Mouse (Mus musculus) heart, embryonic 14.5 days (tissue): ENCODE data around the gene Hlcs. TPM values are rescaled to one million over a fixed set of nuclear protein-coding genes. Genes with fewer than 3 reads are reported as not detected.

ENCODE experiments used
- ATAC-seq: fragments of 200-750 bp; cut with Nextera tagmentation; 2 replicates; pipeline ENCODE4 v1.8.0; 2017; ENCODE audit warnings: low read depth, moderate TSS enrichment; ENCODE audit not compliant: insufficient number of reproducible peaks, insufficient read depth, low FRiP score
- H3K27ac ChIP-seq, 2 experiments: fragments of 200-500 bp in 1 of 2; fragments of 300-500 bp in 1 of 2; sonication (generic) in 1 of 2; replicated peaks in 1 of 2; 2 replicates each; pipeline ENCODE4 v1.5.1; 2012 to 2014; ENCODE audit warnings: low read depth in 2 of 2, low read length in 2 of 2, control low read depth in 1 of 2, mild to moderate bottlenecking in 1 of 2, mixed read lengths in 1 of 2; ENCODE audit not compliant: control insufficient read depth in 1 of 2, insufficient read depth in 1 of 2
- H3K27me3 ChIP-seq: fragments of 300-500 bp; sonication (generic); 2 replicates; pipeline ENCODE4 v1.6.1; 2014; ENCODE audit warnings: mild to moderate bottlenecking, low read length, control low read depth; ENCODE audit not compliant: control insufficient read depth, insufficient read depth
- H3K36me3 ChIP-seq: fragments of 300-500 bp; sonication (generic); 2 replicates; pipeline ENCODE4 v1.6.1; 2014; ENCODE audit warnings: mild to moderate bottlenecking, control low read depth, low read length, mixed read lengths; ENCODE audit not compliant: control insufficient read depth, insufficient read depth
- H3K4me1 ChIP-seq, 2 experiments: fragments of 200-500 bp in 1 of 2; fragments of 300-500 bp in 1 of 2; sonication (generic) in 1 of 2; 2 replicates each; pipeline ENCODE4 v1.6.1; 2012 to 2014; ENCODE audit warnings: low read length in 2 of 2, control low read depth in 1 of 2, mixed read lengths in 1 of 2; ENCODE audit not compliant: control insufficient read depth in 2 of 2, insufficient read depth in 2 of 2
- H3K4me2 ChIP-seq: fragments of 300-500 bp; sonication (generic); 2 replicates; pipeline ENCODE4 v1.6.1; 2014; ENCODE audit warnings: mild to moderate bottlenecking, low read length
- H3K4me3 ChIP-seq, 2 experiments: fragments of 200-500 bp in 1 of 2; fragments of 300-500 bp in 1 of 2; sonication (generic) in 1 of 2; 2 replicates each; pipeline ENCODE4 v1.5.1; 2012 to 2014; ENCODE audit warnings: low read length in 2 of 2, mild to moderate bottlenecking in 2 of 2, control low read depth in 1 of 2, low read depth in 1 of 2, moderate library complexity in 1 of 2; ENCODE audit not compliant: control insufficient read depth in 1 of 2, insufficient read depth in 1 of 2
- H3K9ac ChIP-seq: fragments of 300-500 bp; sonication (generic); 2 replicates; pipeline ENCODE4 v1.6.1; 2014; ENCODE audit warnings: mild to moderate bottlenecking, low read length
- H3K9me3 ChIP-seq: fragments of 300-500 bp; sonication (generic); 2 replicates; pipeline ENCODE4 v1.6.1; 2016; ENCODE audit warnings: low read length, control low read depth; ENCODE audit not compliant: control insufficient read depth
- WGBS: fragments of 180-500 bp; shearing (Covaris S2); extraction: QIAGEN DNeasy Blood & Tissue Kit; methylation state at CpG from one replicate; pipeline ENCODE4 v1.1.7; 2014; 5-methylcytosine and 5-hydroxymethylcytosine counted together
- polyA plus RNA-seq: library from polyadenylated mRNA; unstranded; fragments of >200 nt; fragmentation: Nextera tagmentation; extraction: Ambion mirVana; gene quantifications from 2 replicates; pipeline ENCODE4 v1.2.1, GENCODE M21; 2014

Hlcs gene
- polyA plus RNA-seq, 1 experiment from 2014 or later, result 8.1 TPM

DNA sequence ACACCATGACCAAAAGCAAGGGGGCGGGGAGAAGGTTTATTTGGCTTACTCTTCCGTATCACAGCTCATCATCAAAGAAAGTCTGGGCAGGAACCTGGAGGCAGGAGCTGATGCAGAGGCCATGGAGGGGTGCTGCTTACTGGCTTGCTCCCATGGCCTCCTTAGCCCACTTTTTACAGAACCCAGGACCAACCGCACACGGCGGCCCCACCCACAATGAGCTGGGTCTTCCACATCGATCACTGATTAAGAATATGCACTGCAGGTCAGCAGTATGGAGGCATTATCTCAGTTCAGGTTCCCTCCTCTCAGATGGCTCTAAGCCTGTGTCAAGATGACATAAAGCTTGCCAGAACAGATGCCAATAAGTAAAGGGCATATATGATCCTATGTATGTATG is 42.5 kb downstream of the Hlcs start:
- WGBS, result 91% methylated on average over 6 of the region's 6 CpGs
- no peak overlapping the region for H3K4me3 ChIP-seq
- no peak overlapping the region for H3K27ac ChIP-seq
- no peak overlapping the region for H3K4me2 ChIP-seq
- no peaks in the 10 kb centered on the region for H3K27me3 ChIP-seq
- ATAC-seq, result no peak
- H3K9ac ChIP-seq, result no peak overlapping the region
- H3K9me3 ChIP-seq, result no peaks in the 10 kb centered on the region
- peaks cover 12% of the 10 kb centered on the region for H3K36me3 ChIP-seq
- no peaks in the 10 kb centered on the region; a peak in 1 of 4 replicates for H3K4me1 ChIP-seq

DNA sequence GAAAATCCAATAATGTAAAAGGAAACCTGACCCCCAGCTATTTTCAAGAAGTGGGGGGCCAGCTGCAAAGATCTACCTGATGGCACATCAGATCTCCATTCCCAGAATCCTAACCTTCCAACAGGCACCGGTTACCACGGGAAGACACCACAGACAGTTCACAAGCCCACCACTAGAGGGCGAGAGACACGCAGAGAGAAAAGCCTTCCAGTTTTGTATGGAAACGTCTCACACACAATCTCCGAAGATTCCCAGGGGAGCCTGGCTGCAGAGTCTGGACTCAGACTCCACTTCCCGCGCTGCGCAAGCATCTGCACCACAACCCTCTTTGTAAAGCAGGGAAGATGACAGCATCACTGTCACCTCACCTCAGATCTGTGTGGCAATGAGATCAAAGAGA is 43.7 kb downstream of the Hlcs start:
- Histone ChIP-seq H3K4me2 (peak overlapping the region; percentile 49), H3K36me3 (peaks cover 12% of the 10 kb centered on the region), H3K9ac (no peak overlapping the region), H3K27ac (no peak overlapping the region), H3K4me3 (no peak overlapping the region; a peak in 1 of 4 replicates), H3K27me3 (no peaks in the 10 kb centered on the region), H3K4me1 (no peaks in the 10 kb centered on the region; a peak in 1 of 4 replicates), H3K9me3 (no peaks in the 10 kb centered on the region)
- ATAC-seq, result no peak
- 3% methylated on average over 9 of the region's 9 CpGs for WGBS

DNA sequence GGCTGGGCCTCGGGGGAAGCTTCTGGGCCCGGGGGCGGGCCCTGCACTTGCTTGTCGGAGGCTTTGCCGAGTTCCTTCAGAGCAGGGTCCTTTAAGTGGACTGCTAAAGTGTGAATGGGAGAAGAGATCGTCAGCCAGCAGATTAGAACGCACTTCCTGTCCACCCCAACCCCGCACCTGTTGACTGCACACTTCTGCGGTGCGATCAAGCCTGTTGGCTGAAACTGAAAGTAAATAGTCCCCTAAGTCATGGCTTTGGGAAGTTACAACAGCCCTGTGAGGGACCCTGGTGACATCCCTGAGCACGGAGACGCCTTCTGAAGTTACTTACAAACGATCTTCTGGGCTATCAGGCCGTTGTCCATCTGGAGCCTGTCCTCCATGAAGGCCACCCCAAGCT is 45.2 kb downstream of the Hlcs start:
- no peak overlapping the region for H3K27ac ChIP-seq
- peaks cover 9% of the 10 kb centered on the region for H3K36me3 ChIP-seq
- no peaks in the 10 kb centered on the region for H3K9me3 ChIP-seq
- H3K9ac ChIP-seq, result no peak overlapping the region
- no peaks in the 10 kb centered on the region; a peak in 1 of 4 replicates for H3K4me1 ChIP-seq
- no peak overlapping the region for H3K4me2 ChIP-seq
- no peak for ATAC-seq
- no peaks in the 10 kb centered on the region for H3K27me3 ChIP-seq
- no peak overlapping the region for H3K4me3 ChIP-seq
- WGBS, result 80% methylated on average over 14 of the region's 14 CpGs

DNA sequence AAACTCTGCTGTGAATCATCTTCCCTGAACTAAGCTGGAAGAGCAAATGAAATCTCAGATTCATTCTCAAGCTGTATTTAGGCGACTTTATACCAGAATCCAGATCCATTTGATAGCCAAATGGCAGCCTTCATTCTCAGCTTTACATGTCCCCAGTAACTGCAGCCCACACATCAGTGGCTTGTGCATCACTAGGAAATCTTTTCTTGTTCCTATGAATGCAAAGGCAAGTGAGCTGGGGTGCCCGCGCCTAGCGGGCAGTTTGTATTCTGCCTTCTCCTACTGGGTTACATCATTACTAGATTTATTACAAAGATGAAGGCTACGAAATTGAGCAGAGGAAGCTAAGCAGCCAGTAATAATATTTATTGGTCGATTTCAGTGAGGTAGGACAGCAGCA is 48.8 kb downstream of the Hlcs start:
- H3K4me3 ChIP-seq, result no peak overlapping the region
- H3K9me3 ChIP-seq, result no peaks in the 10 kb centered on the region
- peaks cover 11% of the 10 kb centered on the region for H3K36me3 ChIP-seq
- ATAC-seq, result no peak
- H3K27ac ChIP-seq, result no peak overlapping the region
- 85% methylated on average over 6 of the region's 6 CpGs for WGBS
- no peaks in the 10 kb centered on the region for H3K4me1 ChIP-seq
- H3K9ac ChIP-seq, result no peak overlapping the region
- H3K27me3 ChIP-seq, result no peaks in the 10 kb centered on the region
- H3K4me2 ChIP-seq, result no peak overlapping the region

DNA sequence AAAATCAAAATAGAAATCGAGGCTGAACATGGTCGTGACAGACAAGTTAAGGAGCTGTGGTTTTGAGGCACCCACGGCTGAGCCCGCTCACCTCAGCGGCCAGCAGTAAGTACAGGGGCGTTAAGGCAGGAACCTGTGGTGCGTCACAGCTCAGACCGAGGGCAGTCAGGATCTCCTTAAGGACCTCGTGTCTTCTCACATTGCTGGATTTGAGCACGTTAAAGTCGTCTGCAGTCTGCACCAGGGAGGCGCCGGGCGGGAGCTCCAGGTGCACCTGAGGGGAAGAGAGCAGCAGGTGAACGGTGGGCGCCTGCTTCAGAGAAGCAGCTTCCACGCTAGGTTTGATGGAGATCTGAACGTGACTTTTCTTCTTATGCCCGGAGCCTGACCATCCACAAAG is 50.9 kb downstream of the Hlcs start:
- no peak for ATAC-seq
- 88% methylated on average over 19 of the region's 19 CpGs for WGBS
- Histone ChIP-seq H3K4me2 (no peak overlapping the region), H3K9ac (no peak overlapping the region), H3K27ac (no peak overlapping the region), H3K4me3 (no peak overlapping the region), H3K4me1 (no peaks in the 10 kb centered on the region), H3K27me3 (no peaks in the 10 kb centered on the region), H3K36me3 (peaks cover 10% of the 10 kb centered on the region), H3K9me3 (no peaks in the 10 kb centered on the region)

DNA sequence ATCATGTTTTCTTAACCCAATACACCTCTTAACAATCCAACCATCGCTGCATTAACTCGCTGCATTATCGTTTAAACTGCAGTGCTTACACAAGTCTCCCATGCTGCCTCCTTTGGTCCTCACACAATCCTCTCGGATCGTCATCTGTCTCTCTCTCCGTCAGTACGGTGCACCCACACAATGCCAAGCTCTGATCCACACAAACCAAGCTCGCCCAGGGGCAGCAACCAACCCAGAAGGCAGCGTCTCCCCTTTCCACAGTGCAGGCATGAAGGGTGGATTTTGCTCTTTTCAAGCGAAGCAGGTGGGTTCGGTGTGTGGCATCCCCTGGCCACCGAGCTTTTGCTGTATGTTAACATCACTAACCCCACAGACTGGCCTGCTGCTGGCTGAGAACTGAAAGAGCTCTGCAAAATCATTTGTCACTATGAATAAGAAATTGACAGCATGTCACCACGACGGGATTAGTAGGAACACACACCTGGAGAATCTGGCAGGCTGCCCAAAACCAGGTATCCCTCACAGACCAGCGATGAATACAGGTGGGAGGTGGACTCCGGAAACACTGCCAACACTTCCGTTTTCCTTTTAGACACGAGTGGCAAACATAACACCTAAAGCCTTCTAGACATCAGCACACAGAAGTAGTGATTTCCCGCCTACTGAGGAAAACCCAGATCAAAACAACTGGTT is 52.3 kb downstream of the Hlcs start:
- Histone ChIP-seq H3K9ac (no peak overlapping the region), H3K27me3 (no peaks in the 10 kb centered on the region), H3K36me3 (peaks cover 3% of the 10 kb centered on the region; the same call in 1 of the 2 replicates), H3K4me3 (no peak overlapping the region), H3K4me2 (no peak overlapping the region), H3K4me1 (no peaks in the 10 kb centered on the region), H3K9me3 (no peaks in the 10 kb centered on the region), H3K27ac (no peak overlapping the region)
- WGBS, result 91% methylated on average over 19 of the region's 19 CpGs
- ATAC-seq, result no peak

DNA sequence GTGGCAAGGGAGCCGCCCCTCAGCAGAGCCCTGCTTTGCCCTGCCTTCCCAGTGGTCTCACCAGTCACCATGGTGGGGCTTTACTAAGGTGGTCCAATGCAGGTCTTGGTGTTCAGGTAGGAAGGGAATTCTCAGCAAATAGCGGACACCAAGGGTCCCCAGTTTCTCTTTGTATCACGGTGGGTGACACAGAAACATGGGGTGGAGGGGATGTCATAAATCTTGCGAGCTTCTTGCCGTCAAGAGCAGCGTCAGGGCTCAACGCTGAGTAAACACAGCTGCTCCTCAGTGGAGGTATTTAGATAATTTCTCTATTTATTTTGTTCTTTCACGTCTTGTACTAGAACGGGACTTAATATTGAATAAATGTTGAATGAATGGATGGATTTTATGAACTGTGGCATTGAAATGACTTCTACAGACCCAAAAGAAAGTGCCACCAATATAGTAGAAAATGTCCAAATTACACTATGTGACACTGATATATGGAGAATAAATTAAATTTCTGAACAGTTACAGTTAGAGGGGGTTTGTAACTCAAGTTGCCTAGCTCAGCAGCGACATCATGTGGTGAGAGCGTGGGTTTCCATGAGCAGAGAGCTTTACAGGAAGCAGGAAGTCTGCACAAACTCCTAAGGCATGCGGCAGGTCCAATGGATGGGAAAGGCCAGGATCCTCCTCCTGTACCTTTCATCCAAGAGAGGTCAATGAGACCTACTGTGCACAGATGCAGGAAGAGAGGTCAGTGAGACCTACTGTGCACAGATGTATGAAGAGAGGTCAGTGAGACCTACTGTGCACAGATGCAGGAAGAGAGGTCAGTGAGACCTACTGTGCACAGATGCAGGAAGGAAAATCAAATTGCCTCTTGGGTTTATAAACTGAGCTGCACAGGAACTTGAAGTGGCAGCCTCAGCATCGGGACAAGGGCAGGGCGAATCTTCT is 54.7 kb downstream of the Hlcs start:
- no peak for ATAC-seq
- no peaks in the 10 kb centered on the region for H3K9me3 ChIP-seq
- H3K4me1 ChIP-seq, result no peaks in the 10 kb centered on the region; a peak in 1 of 4 replicates
- H3K4me3 ChIP-seq, result no peak overlapping the region
- WGBS, result 66% methylated on average over 14 of the region's 14 CpGs
- H3K9ac ChIP-seq, result no peak overlapping the region
- H3K27ac ChIP-seq, result no peak overlapping the region
- H3K27me3 ChIP-seq, result no peaks in the 10 kb centered on the region
- 0 out of 2 replicates have a peak, but pooled peaks cover 3% of the 10 kb centered on the region for H3K36me3 ChIP-seq
- H3K4me2 ChIP-seq, result no peak overlapping the region
